Mouse (Mus musculus): Measurements from ENCODE around the gene Gm20517. TPM values are rescaled to one million over a fixed set of nuclear protein-coding genes. Genes with fewer than 3 reads are reported as not detected.

Gene Gm20517
- polyA plus RNA-seq, 1 experiment from 2014 or later = 1.4 TPM

- Histone ChIP-seq H3K9me3 (ENCODE audit: control insufficient read depth, low read length) (no peaks in the 10 kb centered on the region), H3K4me1 (ENCODE audit: control insufficient read depth, insufficient read depth, low read length) (no peaks in the 10 kb centered on the region), H3K27me3 (replicated peaks; ENCODE audit: control insufficient read depth, insufficient read depth, low read length) (no peaks in the 10 kb centered on the region), H3K27ac (replicated peaks; ENCODE audit: low read depth, low read length) (no peak overlapping the region), H3K36me3 (ENCODE audit: control insufficient read depth, insufficient read depth, low read length) (no peaks in the 10 kb centered on the region), H3K9ac (ENCODE audit: low read depth, low read length) (no peak overlapping the region), H3K4me2 (ENCODE audit: low read depth, low read length) (no peak overlapping the region), H3K4me3 (ENCODE audit: low read depth, low read length) (no peak overlapping the region)
- no peak for ATAC-seq (ENCODE audit: low read depth)
- WGBS = 85% methylated on average over 7 of the region's 7 CpGs
- DNase-seq (ENCODE audit: low spot score) = no peak
Measured at GRCm38 (mm10) chr17:47664474-47664873, 53.1 kb downstream of the Gm20517 start.

- DNase-seq (ENCODE audit: low spot score) = no peak
- WGBS = 72% methylated on average over 4 of the region's 4 CpGs
Measured at GRCm38 (mm10) chr17:47669166-47669565, 57.8 kb downstream of the Gm20517 start.

DNA sequence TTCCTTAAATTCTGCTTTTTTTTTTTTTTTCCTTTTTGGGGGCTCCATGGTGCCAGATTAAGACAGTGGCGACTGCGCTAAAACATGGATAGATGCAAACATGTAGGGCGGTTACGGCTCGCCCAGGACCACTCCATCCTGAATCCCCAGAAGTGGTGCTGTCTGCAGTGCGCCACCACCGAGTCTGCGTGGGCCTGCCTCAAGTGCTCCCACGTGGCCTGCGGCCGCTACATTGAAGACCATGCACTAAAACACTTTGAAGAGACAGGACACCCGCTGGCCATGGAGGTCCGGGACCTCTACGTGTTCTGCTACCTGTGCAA is 60.6 kb downstream of the Gm20517 start:
- WGBS = 18% methylated on average over 14 of the region's 14 CpGs
- Histone ChIP-seq H3K9me3 (ENCODE audit: control insufficient read depth, low read length) (no peaks in the 10 kb centered on the region), H3K27ac (replicated peaks; ENCODE audit: low read depth, low read length) (no peak overlapping the region), H3K4me3 (ENCODE audit: low read depth, low read length) (peak overlapping the region; percentile 43), H3K36me3 (ENCODE audit: control insufficient read depth, insufficient read depth, low read length) (peaks cover 12% of the 10 kb centered on the region), H3K4me2 (ENCODE audit: low read depth, low read length) (peak overlapping the region; percentile 91), H3K9ac (ENCODE audit: low read depth, low read length) (peak overlapping the region; percentile 61), H3K4me1 (ENCODE audit: control insufficient read depth, insufficient read depth, low read length) (0 out of 2 replicates have a peak, but pooled peaks cover 5% of the 10 kb centered on the region), H3K27me3 (replicated peaks; ENCODE audit: control insufficient read depth, insufficient read depth, low read length) (peaks cover 13% of the 10 kb centered on the region; the same call in 1 of the 2 replicates)
- ATAC-seq (ENCODE audit: low read depth) (peak; percentile 42), DNase-seq (ENCODE audit: low spot score) (no peak)

More at GRCm38 (mm10) chr17:47669166-47669565, 57.8 kb downstream of the Gm20517 start:
- Histone ChIP-seq H3K4me3 (ENCODE audit: low read depth, low read length) (no peak overlapping the region), H3K36me3 (ENCODE audit: control insufficient read depth, insufficient read depth, low read length) (no peaks in the 10 kb centered on the region), H3K4me1 (ENCODE audit: control insufficient read depth, insufficient read depth, low read length) (0 out of 2 replicates have a peak, but pooled peaks cover 5% of the 10 kb centered on the region), H3K9ac (ENCODE audit: low read depth, low read length) (no peak overlapping the region), H3K27me3 (replicated peaks; ENCODE audit: control insufficient read depth, insufficient read depth, low read length) (peaks cover 13% of the 10 kb centered on the region; the same call in 1 of the 2 replicates), H3K4me2 (ENCODE audit: low read depth, low read length) (no peak overlapping the region), H3K9me3 (ENCODE audit: control insufficient read depth, low read length) (no peaks in the 10 kb centered on the region), H3K27ac (replicated peaks; ENCODE audit: low read depth, low read length) (no peak overlapping the region)
- no peak for ATAC-seq (ENCODE audit: low read depth)

GRCm38 (mm10) chr17:47672311-47673111 is 61.1 kb downstream of the Gm20517 start:
- Histone ChIP-seq H3K9ac (ENCODE audit: low read depth, low read length) (peak overlapping the region; percentile 61), H3K27me3 (replicated peaks; ENCODE audit: control insufficient read depth, insufficient read depth, low read length) (peaks cover 13% of the 10 kb centered on the region; the same call in 1 of the 2 replicates), H3K27ac (replicated peaks; ENCODE audit: low read depth, low read length) (no peak overlapping the region), H3K4me2 (ENCODE audit: low read depth, low read length) (peak overlapping the region; percentile 91), H3K4me1 (ENCODE audit: control insufficient read depth, insufficient read depth, low read length) (0 out of 2 replicates have a peak, but pooled peaks cover 5% of the 10 kb centered on the region), H3K36me3 (ENCODE audit: control insufficient read depth, insufficient read depth, low read length) (peaks cover 13% of the 10 kb centered on the region), H3K9me3 (ENCODE audit: control insufficient read depth, low read length) (no peaks in the 10 kb centered on the region), H3K4me3 (ENCODE audit: low read depth, low read length) (peak overlapping the region; percentile 43)
- peak; percentile 86 for ATAC-seq (ENCODE audit: low read depth)
- DNase-seq (ENCODE audit: low spot score) = peak; percentile 86
- WGBS = 8% methylated on average over 40 of the region's 68 CpGs

DNA sequence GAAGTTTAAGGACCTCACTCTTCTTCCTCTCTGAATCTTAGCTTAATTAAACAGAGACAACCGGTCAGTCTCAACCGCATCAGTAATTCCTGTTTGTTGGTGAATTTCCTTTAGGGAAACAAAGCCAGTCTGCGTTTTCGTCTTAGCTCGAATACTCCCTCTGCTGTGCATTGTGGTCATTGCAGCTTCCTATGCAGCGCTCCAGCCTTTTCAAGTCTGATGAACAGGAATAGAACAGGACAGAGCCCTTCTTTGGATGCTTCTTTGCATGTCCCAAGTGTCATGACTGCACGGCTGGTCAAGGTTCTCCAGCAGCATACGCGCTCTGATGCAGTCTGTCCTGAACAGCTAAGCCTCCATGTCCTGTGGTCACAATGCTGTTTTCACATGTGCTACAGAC is 65.2 kb downstream of the Gm20517 start:
- DNase-seq (ENCODE audit: low spot score) = peak; percentile 65

GRCm38 (mm10) chr17:47678238-47678637 is 66.8 kb downstream of the Gm20517 start:
- Histone ChIP-seq H3K4me3 (ENCODE audit: low read depth, low read length) (no peak overlapping the region), H3K36me3 (ENCODE audit: control insufficient read depth, insufficient read depth, low read length) (peaks cover 66% of the 10 kb centered on the region), H3K9ac (ENCODE audit: low read depth, low read length) (no peak overlapping the region), H3K9me3 (ENCODE audit: control insufficient read depth, low read length) (no peaks in the 10 kb centered on the region), H3K27me3 (replicated peaks; ENCODE audit: control insufficient read depth, insufficient read depth, low read length) (peaks cover 2% of the 10 kb centered on the region; the same call in 1 of the 2 replicates), H3K4me1 (ENCODE audit: control insufficient read depth, insufficient read depth, low read length) (no peaks in the 10 kb centered on the region), H3K4me2 (ENCODE audit: low read depth, low read length) (no peak overlapping the region), H3K27ac (replicated peaks; ENCODE audit: low read depth, low read length) (no peak overlapping the region)
- DNase-seq (ENCODE audit: low spot score) = no peak
- WGBS = 90% methylated on average over 5 of the region's 5 CpGs
- no peak for ATAC-seq (ENCODE audit: low read depth)

More for the DNA sequence above, 65.2 kb downstream of the Gm20517 start:
- no peak overlapping the region for H3K9ac ChIP-seq (ENCODE audit: low read depth, low read length)
- H3K27me3 ChIP-seq (replicated peaks; ENCODE audit: control insufficient read depth, insufficient read depth, low read length) = peaks cover 13% of the 10 kb centered on the region; the same call in 1 of the 2 replicates
- WGBS = 20% methylated on average over 9 of the region's 9 CpGs
- ATAC-seq (ENCODE audit: low read depth) = no peak
- H3K9me3 ChIP-seq (ENCODE audit: control insufficient read depth, low read length) = no peaks in the 10 kb centered on the region
- H3K27ac ChIP-seq (replicated peaks; ENCODE audit: low read depth, low read length) = no peak overlapping the region
- peaks cover 50% of the 10 kb centered on the region for H3K36me3 ChIP-seq (ENCODE audit: control insufficient read depth, insufficient read depth, low read length)
- H3K4me3 ChIP-seq (ENCODE audit: low read depth, low read length) = no peak overlapping the region
- 0 out of 2 replicates have a peak, but pooled peaks cover 5% of the 10 kb centered on the region for H3K4me1 ChIP-seq (ENCODE audit: control insufficient read depth, insufficient read depth, low read length)
- no peak overlapping the region for H3K4me2 ChIP-seq (ENCODE audit: low read depth, low read length)

DNA sequence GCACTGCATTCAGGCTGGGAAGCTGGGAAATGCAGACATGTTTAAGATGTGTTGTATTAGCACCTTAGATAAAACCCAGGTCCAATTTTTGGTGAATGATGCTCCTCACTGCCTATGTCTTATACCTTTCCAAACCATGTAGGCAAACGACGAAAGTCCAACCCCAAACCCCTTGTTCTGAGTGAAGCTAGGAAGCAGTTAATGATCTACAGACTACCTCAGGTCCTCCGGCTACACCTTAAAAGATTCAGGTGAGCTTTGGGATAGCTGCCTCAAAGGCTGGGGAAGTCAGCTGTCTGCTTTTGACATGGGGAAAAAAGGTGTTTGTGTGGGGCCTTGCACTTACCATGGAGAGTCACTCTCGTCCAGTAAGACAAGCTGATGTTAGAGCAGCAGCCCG is 67.3 kb downstream of the Gm20517 start:
- 82% methylated on average over 5 of the region's 5 CpGs for WGBS
- ATAC-seq (ENCODE audit: low read depth) = no peak

GRCm38 (mm10) chr17:47682836-47683235 is 71.4 kb downstream of the Gm20517 start:
- 82% methylated on average over 4 of the region's 4 CpGs for WGBS
- Histone ChIP-seq H3K4me2 (ENCODE audit: low read depth, low read length) (no peak overlapping the region), H3K36me3 (ENCODE audit: control insufficient read depth, insufficient read depth, low read length) (peaks cover 79% of the 10 kb centered on the region), H3K4me1 (ENCODE audit: control insufficient read depth, insufficient read depth, low read length) (0 out of 2 replicates have a peak, but pooled peaks cover 5% of the 10 kb centered on the region), H3K27me3 (replicated peaks; ENCODE audit: control insufficient read depth, insufficient read depth, low read length) (no peaks in the 10 kb centered on the region), H3K9me3 (ENCODE audit: control insufficient read depth, low read length) (no peaks in the 10 kb centered on the region), H3K4me3 (ENCODE audit: low read depth, low read length) (no peak overlapping the region), H3K27ac (replicated peaks; ENCODE audit: low read depth, low read length) (no peak overlapping the region), H3K9ac (ENCODE audit: low read depth, low read length) (no peak overlapping the region)
- no peak for ATAC-seq (ENCODE audit: low read depth)
- DNase-seq (ENCODE audit: low spot score) = no peak

More for the DNA sequence above, 67.3 kb downstream of the Gm20517 start:
- no peak overlapping the region for H3K4me3 ChIP-seq (ENCODE audit: low read depth, low read length)
- H3K36me3 ChIP-seq (ENCODE audit: control insufficient read depth, insufficient read depth, low read length) = peaks cover 71% of the 10 kb centered on the region
- H3K9me3 ChIP-seq (ENCODE audit: control insufficient read depth, low read length) = no peaks in the 10 kb centered on the region
- H3K4me1 ChIP-seq (ENCODE audit: control insufficient read depth, insufficient read depth, low read length) = no peaks in the 10 kb centered on the region
- DNase-seq (ENCODE audit: low spot score) = no peak
- H3K4me2 ChIP-seq (ENCODE audit: low read depth, low read length) = no peak overlapping the region
- no peak overlapping the region for H3K27ac ChIP-seq (replicated peaks; ENCODE audit: low read depth, low read length)
- no peaks in the 10 kb centered on the region for H3K27me3 ChIP-seq (replicated peaks; ENCODE audit: control insufficient read depth, insufficient read depth, low read length)
- H3K9ac ChIP-seq (ENCODE audit: low read depth, low read length) = no peak overlapping the region

Measured in embryonic facial prominence, embryonic 14.5 days (tissue).